Mouse (Mus musculus) cortical plate, adult 2 months (tissue): ENCODE data around the gene Map2.

Experiments used
- CTCF ChIP-seq: fragments of 200-500 bp; IDR thresholded peaks from 2 replicates; pipeline ENCODE4 v1.5.1; 2011; ENCODE audit warnings: mild to moderate bottlenecking, control low read depth, low read length; ENCODE audit not compliant: insufficient read depth; ENCODE audit errors: extremely low read depth
- POLR2A ChIP-seq: fragments of 200-500 bp; IDR thresholded peaks from 2 replicates; pipeline ENCODE4 v1.6.1; 2011; ENCODE audit warnings: mild to moderate bottlenecking, low read length, control low read depth; ENCODE audit not compliant: insufficient read depth; ENCODE audit errors: extremely low read depth

GRCm38 (mm10) chr1:66175041-66175665, at the start of gene Map2:
- TF ChIP-seq POLR2A (no peak), CTCF (no peak)
